Mouse (Mus musculus): Measurements from ENCODE around the gene Gm10643. TPM values are rescaled to one million over a fixed set of nuclear protein-coding genes. Genes with fewer than 3 reads are reported as not detected.

Gm10643 gene
- 1.0 and 1.4 TPM in 2 replicates for polyA plus RNA-seq (2016; fragmentation: Nextera tagmentation; extraction: Ambion mirVana)

GRCm38 (mm10) chr8:84065037-84065436, at the start of gene Gm10643:
Gene Gm10643 (minus strand): TSS chr8:84065137.
- no peak for DNase-seq (ENCODE audit: low spot score)
- no peaks in the 10 kb centered on the region for H3K9me3 ChIP-seq
- no peaks in the 10 kb centered on the region for H3K36me3 ChIP-seq
- WGBS, result 85% methylated on average over 1 of the region's 1 CpGs
- peak within 1 kb of the TSS; percentile 92 for H3K4me3 ChIP-seq
- H3K4me1 ChIP-seq, result peaks cover 26% of the 10 kb centered on the region
- H3K27me3 ChIP-seq (ENCODE audit: insufficient read depth, poor library complexity, severe bottlenecking), result no peaks in the 10 kb centered on the region
- H3K27ac ChIP-seq, result peak within 1 kb of the TSS; percentile 98

- no peak overlapping the region for H3K4me3 ChIP-seq
- 88% methylated on average over 6 of the region's 6 CpGs for WGBS
- no peak for DNase-seq (ENCODE audit: low spot score)
- H3K9me3 ChIP-seq, result no peaks in the 10 kb centered on the region
- peaks cover 15% of the 10 kb centered on the region for H3K36me3 ChIP-seq
- H3K27ac ChIP-seq, result no peak overlapping the region
- H3K4me1 ChIP-seq, result peaks cover 16% of the 10 kb centered on the region
- H3K27me3 ChIP-seq (ENCODE audit: insufficient read depth, poor library complexity, severe bottlenecking), result no peaks in the 10 kb centered on the region
These were observed 41.5 kb upstream of the Gm10643 start for GRCm38 (mm10) chr8:84106216-84107040.

GRCm38 (mm10) chr8:84105676-84106075, 40.7 kb upstream of the Gm10643 start:
- no peaks in the 10 kb centered on the region for H3K27me3 ChIP-seq (ENCODE audit: insufficient read depth, poor library complexity, severe bottlenecking)

GRCm38 (mm10) chr8:84104697-84105609, 40.0 kb upstream of the Gm10643 start, which contains the start of gene Dcaf15:
Gene Dcaf15 (minus strand): TSS chr8:84104768.
- 9% methylated on average over 42 of the region's 42 CpGs for WGBS
- H3K4me3 ChIP-seq, result peak within 1 kb of the TSS; percentile 78

More at GRCm38 (mm10) chr8:84105676-84106075, 40.7 kb upstream of the Gm10643 start:
- no peaks in the 10 kb centered on the region for H3K9me3 ChIP-seq
- 81% methylated on average over 2 of the region's 2 CpGs for WGBS
- peaks cover 16% of the 10 kb centered on the region for H3K4me1 ChIP-seq
- H3K27ac ChIP-seq, result no peak overlapping the region
- H3K36me3 ChIP-seq, result peaks cover 22% of the 10 kb centered on the region
- DNase-seq (ENCODE audit: low spot score), result no peak
- no peak overlapping the region for H3K4me3 ChIP-seq

GRCm38 (mm10) chr8:84104221-84104620, 39.3 kb upstream of the Gm10643 start:
- no peaks in the 10 kb centered on the region for H3K27me3 ChIP-seq (ENCODE audit: insufficient read depth, poor library complexity, severe bottlenecking)
- H3K4me3 ChIP-seq, result peak overlapping the region; percentile 78
- under 1% methylated on average over 28 of the region's 29 CpGs for WGBS
- H3K9me3 ChIP-seq, result no peaks in the 10 kb centered on the region
- H3K36me3 ChIP-seq, result peaks cover 32% of the 10 kb centered on the region
- DNase-seq (ENCODE audit: low spot score), result peak; percentile 93
- H3K27ac ChIP-seq, result peak overlapping the region; percentile 98
- H3K4me1 ChIP-seq, result peaks cover 16% of the 10 kb centered on the region

More at GRCm38 (mm10) chr8:84104697-84105609, 40.0 kb upstream of the Gm10643 start, which contains the start of gene Dcaf15:
- H3K4me1 ChIP-seq, result peaks cover 16% of the 10 kb centered on the region
- H3K36me3 ChIP-seq, result peaks cover 26% of the 10 kb centered on the region
- no peaks in the 10 kb centered on the region for H3K9me3 ChIP-seq
- H3K27ac ChIP-seq, result peak within 1 kb of the TSS; percentile 98
- DNase-seq (ENCODE audit: low spot score), result peak; percentile 99
- H3K27me3 ChIP-seq (ENCODE audit: insufficient read depth, poor library complexity, severe bottlenecking), result no peaks in the 10 kb centered on the region

GRCm38 (mm10) chr8:84103601-84104000, 38.7 kb upstream of the Gm10643 start:
- WGBS, result 63% methylated on average over 3 of the region's 3 CpGs
- H3K27me3 ChIP-seq (ENCODE audit: insufficient read depth, poor library complexity, severe bottlenecking), result no peaks in the 10 kb centered on the region
- H3K36me3 ChIP-seq, result peaks cover 38% of the 10 kb centered on the region
- H3K4me1 ChIP-seq, result peaks cover 16% of the 10 kb centered on the region
- H3K9me3 ChIP-seq, result no peaks in the 10 kb centered on the region
- no peak for DNase-seq (ENCODE audit: low spot score)
- H3K4me3 ChIP-seq, result peak overlapping the region; percentile 78
- peak overlapping the region; percentile 98 for H3K27ac ChIP-seq

GRCm38 (mm10) chr8:84101476-84102270, 36.7 kb upstream of the Gm10643 start:
- no peaks in the 10 kb centered on the region for H3K27me3 ChIP-seq (ENCODE audit: insufficient read depth, poor library complexity, severe bottlenecking)
- DNase-seq (ENCODE audit: low spot score), result no peak
- peaks cover 16% of the 10 kb centered on the region for H3K4me1 ChIP-seq
- no peak overlapping the region for H3K27ac ChIP-seq
- H3K36me3 ChIP-seq, result peaks cover 58% of the 10 kb centered on the region
- 94% methylated on average over 25 of the region's 25 CpGs for WGBS
- H3K9me3 ChIP-seq, result no peaks in the 10 kb centered on the region
- H3K4me3 ChIP-seq, result no peak overlapping the region

GRCm38 (mm10) chr8:84098376-84098775, 33.4 kb upstream of the Gm10643 start:
- DNase-seq (ENCODE audit: low spot score), result no peak
- peaks cover 91% of the 10 kb centered on the region for H3K36me3 ChIP-seq

GRCm38 (mm10) chr8:84096061-84096460, 31.1 kb upstream of the Gm10643 start:
- Histone ChIP-seq H3K36me3 (peaks cover 94% of the 10 kb centered on the region), H3K27me3 (ENCODE audit: insufficient read depth, poor library complexity, severe bottlenecking) (no peaks in the 10 kb centered on the region), H3K27ac (no peak overlapping the region), H3K4me1 (no peaks in the 10 kb centered on the region), H3K9me3 (no peaks in the 10 kb centered on the region), H3K4me3 (no peak overlapping the region)
- WGBS, result 74% methylated on average over 8 of the region's 8 CpGs
- no peak for DNase-seq (ENCODE audit: low spot score)

More at GRCm38 (mm10) chr8:84098376-84098775, 33.4 kb upstream of the Gm10643 start:
- H3K27me3 ChIP-seq (ENCODE audit: insufficient read depth, poor library complexity, severe bottlenecking), result no peaks in the 10 kb centered on the region
- no peaks in the 10 kb centered on the region for H3K9me3 ChIP-seq
- WGBS, result 91% methylated on average over 7 of the region's 7 CpGs
- peaks cover 10% of the 10 kb centered on the region for H3K4me1 ChIP-seq
- no peak overlapping the region for H3K4me3 ChIP-seq
- no peak overlapping the region for H3K27ac ChIP-seq

GRCm38 (mm10) chr8:84090585-84090984, 25.6 kb upstream of the Gm10643 start:
- Histone ChIP-seq H3K4me3 (no peak overlapping the region), H3K27ac (no peak overlapping the region), H3K9me3 (no peaks in the 10 kb centered on the region), H3K36me3 (peaks cover 90% of the 10 kb centered on the region), H3K27me3 (ENCODE audit: insufficient read depth, poor library complexity, severe bottlenecking) (no peaks in the 10 kb centered on the region), H3K4me1 (no peaks in the 10 kb centered on the region)
- DNase-seq (ENCODE audit: low spot score), result no peak
- 90% methylated on average over 8 of the region's 8 CpGs for WGBS

GRCm38 (mm10) chr8:84089277-84089676, 24.3 kb upstream of the Gm10643 start:
- Histone ChIP-seq H3K4me3 (no peak overlapping the region), H3K27me3 (ENCODE audit: insufficient read depth, poor library complexity, severe bottlenecking) (no peaks in the 10 kb centered on the region; the same call in 1 of the 2 replicates), H3K36me3 (peaks cover 88% of the 10 kb centered on the region), H3K4me1 (peaks cover 6% of the 10 kb centered on the region), H3K27ac (no peak overlapping the region), H3K9me3 (no peaks in the 10 kb centered on the region)
- no peak for DNase-seq (ENCODE audit: low spot score)
- WGBS, result 86% methylated on average over 9 of the region's 9 CpGs

GRCm38 (mm10) chr8:84087821-84088220, 22.9 kb upstream of the Gm10643 start:
- no peak overlapping the region for H3K4me3 ChIP-seq
- H3K36me3 ChIP-seq, result peaks cover 88% of the 10 kb centered on the region
- WGBS, result 93% methylated on average over 14 of the region's 14 CpGs
- H3K27me3 ChIP-seq (ENCODE audit: insufficient read depth, poor library complexity, severe bottlenecking), result no peaks in the 10 kb centered on the region; the same call in 1 of the 2 replicates
- no peak overlapping the region for H3K27ac ChIP-seq
- DNase-seq (ENCODE audit: low spot score), result no peak
- H3K9me3 ChIP-seq, result no peaks in the 10 kb centered on the region
- peaks cover 14% of the 10 kb centered on the region for H3K4me1 ChIP-seq
